Mouse (Mus musculus) gastrocnemius, adult 8-10 months (tissue): Measurements from ENCODE around the gene Pbx3. TPM values are rescaled to one million over a fixed set of nuclear protein-coding genes. Genes with fewer than 3 reads are reported as not detected.

Experiments
- DNase-seq, 2 experiments: peaks; one replicate each; pipeline ENCODE4 v3.0.0; 2022; ENCODE audit warnings: low spot score in 2 of 2
- total RNA-seq, 4 experiments: library from RNA; stranded (reverse); gene quantifications; 2 replicates each; pipeline ENCODE4 v1.2.4; 2022

Gene Pbx3
- total RNA-seq, 4 experiments from 2014 or later = 1.3 to 1.9 (median 1.6) TPM

DNA sequence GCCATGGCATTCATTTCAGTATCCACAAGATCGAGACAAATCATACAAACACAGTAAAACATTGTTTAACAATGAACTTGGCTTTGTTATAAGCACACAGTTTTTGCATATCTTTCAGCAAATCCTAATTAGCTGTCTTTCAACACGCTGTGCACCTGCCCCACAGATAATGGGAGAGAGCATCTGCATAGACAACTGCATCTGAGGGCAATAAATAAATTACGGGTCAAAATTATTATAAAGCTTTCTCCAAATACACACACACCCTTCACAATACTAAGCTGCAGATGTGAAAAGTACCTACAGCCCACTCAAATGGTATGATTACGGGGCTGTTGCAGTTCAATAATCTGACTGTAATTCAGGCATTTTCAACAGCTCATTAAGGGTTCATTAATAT, 145.3 kb downstream of the Pbx3 start:
- DNase-seq = no peak

DNA sequence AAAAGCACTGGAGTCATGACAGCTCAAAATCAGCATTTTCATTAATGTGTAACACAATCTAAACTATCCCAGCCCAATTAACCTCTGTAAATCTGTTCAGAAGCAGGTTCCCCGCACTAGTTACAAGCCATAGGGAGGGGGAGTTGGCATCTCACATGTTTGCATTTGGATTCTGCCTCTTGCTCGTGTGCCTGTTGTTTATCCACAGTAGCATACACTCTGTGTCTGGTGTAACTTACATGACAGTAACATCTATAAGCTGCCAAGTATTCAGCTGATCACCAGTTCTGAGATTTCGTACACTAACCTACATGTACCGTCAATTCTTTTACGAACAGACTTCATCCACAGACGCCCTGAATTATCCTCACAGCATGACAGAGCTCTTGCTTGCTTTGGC, 147.5 kb downstream of the Pbx3 start:
- DNase-seq = no peak

DNA sequence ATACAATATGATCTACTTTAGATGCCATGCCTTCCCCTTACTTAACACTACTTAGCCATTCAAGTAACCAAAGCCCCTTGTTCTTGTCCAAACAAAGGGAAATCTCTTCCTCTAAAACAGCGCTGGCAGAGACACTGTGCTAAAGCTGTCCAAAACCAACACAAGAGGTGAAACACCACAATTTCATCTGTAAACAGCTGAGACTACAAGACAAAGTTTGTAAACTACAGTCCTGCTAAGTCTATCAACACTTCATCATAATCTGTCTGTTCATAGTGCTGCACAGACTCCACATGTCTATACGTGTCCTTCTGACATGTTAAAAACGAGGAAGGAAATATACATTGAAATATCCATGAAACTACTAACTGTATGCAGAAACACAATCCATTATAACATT, 151.5 kb downstream of the Pbx3 start:
- DNase-seq = no peak

DNA sequence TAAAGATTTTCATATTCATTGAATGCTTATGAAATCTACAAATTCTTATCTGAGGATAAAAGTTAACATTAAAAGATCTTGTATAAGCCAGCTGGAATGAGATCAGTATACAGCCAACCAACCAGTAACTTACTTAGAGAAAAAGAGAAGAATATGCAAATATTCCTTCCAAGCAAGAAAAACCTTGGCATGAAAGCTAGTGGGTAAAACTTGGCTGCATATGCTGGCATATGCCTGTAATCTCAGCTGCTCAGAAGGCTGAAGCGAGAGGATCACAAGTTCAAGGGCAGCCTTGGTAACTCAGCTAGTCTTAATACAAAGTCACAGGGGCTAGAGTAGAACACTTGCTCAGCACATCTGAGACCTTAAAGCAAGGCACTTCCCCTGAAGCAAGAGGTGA, 153.8 kb downstream of the Pbx3 start:
- DNase-seq = no peak

DNA sequence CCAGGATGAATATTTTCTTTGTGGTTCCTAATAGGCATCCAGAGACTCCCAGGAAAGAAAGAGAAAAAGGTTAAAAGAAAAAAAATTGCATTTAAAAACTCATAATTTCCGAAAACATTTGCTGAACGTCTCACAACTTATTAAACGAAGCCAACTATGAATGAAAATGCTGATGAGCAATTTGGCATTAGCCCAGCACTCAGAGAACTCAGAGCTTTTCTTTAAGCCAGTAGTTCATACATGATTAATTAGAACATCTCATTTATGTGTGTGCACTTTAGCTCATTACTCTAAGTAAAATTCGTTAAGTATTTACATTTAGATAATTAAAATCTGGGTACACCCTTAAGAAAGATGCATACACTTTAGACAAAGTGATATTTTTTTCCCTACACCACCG, 155.3 kb downstream of the Pbx3 start:
- DNase-seq = no peak

DNA sequence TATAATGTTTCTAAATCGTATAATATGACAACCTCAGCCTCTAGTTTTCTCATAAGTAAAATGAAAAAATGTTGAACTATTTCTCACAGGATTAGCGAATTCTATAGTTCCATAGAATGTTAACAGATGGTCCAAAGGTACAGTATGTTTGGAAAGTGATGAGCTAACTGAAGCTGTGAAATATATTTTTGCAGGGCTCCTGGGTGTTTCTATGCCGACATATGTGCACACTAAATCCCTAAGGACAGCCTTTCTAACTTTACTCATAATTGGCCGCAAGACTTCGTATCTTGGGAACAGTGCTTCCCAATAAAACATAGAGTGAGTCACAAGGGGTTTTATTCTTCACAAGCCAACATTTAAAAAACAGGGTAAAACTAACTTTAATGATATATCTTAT, 157.4 kb downstream of the Pbx3 start:
- no peak for DNase-seq

DNA sequence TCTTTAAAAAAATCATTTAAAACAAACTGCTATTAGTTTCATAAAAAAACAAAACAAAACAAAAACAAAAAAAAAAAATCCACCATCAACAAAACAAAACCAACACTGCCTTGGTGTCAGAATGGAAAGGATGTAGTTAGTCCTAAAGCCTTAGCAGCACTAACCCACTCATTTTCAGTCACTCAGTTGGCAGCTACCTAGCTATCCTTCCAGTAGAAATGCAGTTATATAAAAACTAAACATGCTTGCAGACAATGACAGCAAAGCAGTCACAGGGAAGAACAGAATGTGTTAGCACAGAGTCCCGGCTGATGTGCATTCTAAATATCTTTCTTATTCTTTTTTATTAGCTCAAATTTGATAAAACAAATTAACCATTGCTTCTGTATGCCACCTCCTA, 160.5 kb downstream of the Pbx3 start:
- no peak for DNase-seq

DNA sequence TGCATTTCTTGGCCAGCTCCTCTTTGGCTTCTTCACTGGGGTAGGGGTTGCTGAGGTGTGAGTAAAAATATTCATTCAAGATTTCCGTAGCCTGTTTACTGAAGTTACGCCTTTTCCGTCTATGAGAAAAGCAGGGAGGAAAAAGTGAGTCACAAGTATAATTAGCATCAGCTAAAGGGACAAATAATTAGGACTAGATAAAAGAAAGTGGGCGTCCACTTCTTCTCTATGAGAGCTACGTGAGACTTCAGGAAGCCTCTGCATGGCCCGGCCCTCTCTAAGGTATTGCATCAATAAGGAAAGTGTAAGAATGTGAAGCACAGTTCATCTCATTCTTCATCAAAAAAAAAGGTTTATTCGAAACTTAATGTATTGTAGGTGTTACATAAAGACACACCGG, 168.1 kb downstream of the Pbx3 start:
- DNase-seq = no peak

DNA sequence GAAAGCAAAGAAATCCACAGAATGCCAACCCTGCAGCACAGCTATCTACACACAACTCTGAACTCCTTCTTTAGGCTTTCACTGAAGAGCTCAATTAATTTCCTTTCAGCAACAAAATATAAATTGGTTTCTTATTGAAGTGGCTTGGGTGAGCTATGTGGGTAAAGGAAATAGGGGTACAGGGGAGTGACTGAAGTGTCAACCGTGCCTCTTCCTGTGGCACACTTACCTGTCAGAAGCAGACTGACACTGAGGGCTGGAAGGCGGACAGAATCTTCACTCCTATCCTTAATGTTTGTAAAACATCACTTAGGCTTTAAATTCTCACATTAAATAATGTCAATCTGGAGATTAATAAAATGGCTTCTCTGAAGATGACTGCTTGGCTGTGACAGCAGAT, 168.6 kb downstream of the Pbx3 start:
- DNase-seq = no peak

DNA sequence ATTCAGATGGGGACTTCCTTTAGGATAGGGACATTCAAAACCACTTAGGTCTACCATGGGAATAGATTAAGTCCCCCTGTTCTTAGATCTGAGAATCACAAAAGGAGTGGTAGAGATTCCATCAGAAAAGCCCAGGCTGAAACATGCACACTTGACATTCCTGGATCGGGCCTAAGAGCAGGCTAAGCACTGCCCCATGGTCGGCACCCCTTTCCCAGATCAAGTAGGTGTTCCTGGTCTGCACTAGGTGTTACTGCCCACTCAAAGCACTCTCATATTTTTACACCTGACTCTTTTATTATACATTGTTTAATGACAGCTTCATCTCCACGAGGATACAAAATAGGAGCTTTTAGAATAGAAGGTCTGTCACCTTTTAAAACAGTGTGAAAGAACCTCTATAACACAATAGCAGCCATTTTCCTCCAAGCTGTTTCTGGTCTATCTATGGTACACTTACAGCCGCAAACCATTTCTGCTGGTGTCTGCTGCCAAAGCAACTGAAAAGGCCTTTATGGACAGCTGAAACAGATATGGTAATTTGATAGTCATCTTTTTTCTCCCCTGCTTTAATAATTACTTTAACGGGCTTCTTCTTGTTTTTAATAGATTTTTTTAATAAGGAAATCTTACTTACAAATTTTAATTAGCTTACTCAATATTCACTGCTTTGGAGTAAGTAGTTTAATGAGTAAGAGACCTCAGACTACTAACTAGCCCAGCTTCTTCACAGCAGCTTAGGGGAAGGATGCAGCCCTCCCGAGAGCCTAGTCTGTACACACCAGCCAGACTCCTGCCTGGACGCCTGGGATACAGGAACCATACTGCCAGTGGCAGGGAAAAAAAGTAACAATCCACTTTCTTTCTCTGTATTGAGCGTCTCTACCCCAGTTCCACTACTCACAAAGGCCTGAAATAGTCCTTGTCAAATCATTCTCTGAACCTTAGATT, 178.8 kb downstream of the Pbx3 start:
- DNase-seq = no peak

DNA sequence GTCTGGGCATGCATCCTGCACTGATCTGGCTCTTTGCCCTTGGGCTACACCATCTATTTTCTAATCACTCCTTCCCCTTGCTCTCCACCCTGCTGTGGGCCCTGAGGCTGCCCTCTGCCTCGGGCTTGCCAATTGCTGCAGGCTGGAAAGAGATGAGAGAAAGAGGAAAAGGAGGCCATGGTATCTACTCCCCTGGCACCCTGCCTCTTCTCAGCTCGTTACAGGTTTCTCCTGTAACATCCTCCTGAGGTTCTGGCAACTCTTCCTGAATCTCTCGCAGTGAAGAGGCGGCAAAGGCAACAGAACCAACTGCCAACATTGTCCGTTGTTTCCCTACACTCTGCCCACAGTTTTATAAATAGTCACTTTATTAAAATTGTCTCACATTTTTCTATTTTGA, 179.7 kb downstream of the Pbx3 start:
- DNase-seq = no peak

DNA sequence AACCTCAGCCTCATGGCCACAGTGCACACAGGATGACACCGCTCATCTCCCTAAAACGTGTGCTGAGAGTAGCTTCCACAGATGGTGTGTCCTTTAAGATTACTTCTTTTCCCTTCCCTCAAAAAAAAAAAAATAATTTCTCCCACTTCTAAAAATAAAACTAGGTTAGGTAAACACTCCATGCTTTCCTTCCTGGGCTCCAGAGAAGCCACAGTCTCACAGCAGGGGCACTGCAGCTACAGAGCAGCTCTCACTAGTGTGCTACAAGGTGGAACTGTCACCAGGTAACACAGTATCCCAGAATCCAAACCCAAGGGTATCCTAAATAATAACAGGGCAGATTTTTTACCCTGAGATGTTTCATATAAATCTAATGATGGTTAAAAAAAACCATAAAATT, 185.6 kb downstream of the Pbx3 start:
- DNase-seq = no peak

DNA sequence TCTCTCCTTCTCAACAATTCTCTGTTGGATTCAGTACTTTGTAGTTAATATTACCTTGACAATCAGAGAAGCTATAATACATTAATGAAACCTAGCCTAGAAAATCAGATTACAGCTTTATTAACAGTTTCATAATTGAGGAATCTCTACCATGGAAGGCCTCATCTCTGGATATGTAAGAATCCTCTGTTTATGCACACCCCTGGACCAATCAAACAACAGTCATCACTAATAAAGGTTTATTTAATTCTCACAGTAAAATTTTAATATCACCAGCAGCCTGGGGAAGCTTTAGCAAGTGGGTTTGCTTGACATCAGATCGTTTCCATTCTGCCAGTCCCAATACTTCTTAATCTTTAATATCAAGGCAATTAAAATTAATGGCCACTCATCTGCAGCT, 191.3 kb downstream of the Pbx3 start:
- no peak for DNase-seq

DNA sequence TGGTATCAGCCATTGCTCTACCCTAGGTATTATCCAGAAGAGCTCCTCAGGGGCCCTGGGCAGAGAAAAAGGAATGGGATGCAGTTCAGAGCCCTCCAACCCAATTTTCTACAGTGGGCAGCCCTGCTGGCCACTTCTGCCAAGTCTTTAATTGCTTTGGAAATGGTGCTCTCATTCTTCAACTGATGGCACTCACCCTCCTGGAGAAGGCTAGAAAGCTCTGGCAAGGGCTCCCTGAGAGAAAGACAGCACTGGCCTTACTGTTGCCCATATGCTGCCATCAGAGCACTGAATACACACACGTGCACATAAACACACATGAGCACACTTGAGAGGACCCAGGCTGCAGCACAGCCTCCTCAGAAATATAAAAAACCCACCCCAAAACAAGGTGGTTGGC, 193.6 kb downstream of the Pbx3 start:
- no peak for DNase-seq

DNA sequence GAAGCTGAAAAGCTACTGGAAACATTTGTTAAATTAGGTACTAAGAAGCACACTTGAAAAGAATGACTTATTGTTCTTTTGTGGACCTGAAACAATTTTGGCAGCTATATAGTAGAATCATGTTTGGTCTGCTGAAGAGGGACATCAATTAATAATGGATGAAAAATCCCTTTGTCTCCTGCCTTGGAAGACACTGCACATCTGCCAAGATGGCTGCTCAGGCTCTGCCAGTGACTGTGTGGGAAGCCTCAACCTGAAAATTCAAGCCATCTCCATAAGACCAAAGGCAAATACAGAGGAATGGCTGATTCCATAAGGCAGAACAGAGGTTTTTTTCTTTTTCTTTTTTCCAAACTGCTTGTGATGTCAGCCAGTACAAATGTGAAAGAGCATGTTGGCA, 194.3 kb downstream of the Pbx3 start:
- no peak for DNase-seq

DNA sequence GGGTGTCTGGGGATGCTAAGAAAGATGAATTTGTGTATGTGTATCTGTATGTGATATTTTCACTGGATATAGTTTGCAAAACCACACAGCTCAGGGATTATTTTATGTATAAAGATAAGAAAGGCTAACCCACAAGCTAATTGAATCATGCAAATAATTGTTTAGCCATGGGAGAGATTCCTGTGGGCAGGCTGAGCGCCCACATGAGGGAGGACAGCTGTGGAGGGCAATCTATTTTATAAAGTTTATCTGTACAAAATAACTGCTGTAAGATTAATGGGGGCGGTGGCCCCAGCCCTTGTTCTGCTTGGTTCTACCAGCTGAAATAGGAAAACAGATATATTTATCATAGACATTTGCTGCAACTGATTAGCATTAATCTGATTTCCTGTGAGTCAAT, 202.5 kb downstream of the Pbx3 start:
- no peak for DNase-seq

DNA sequence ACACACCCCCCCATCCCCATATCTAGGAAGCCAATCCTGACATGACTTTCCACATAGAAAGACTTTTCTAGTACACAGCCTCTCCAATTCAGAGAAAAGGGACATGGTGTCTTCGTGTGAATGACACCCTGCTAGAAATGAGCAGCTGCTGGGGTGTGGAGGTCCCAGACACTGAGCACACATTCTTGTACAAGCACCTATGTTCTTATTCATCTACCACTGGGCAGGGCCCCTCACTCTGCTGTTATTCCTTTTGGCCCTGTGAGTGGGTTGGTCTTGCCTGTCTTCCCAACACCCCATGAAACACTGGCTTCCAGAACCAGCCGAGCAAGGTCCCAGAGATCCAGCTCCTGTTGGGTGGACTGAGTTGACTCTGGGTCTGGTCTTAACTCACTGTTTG, 203.3 kb downstream of the Pbx3 start:
- no peak for DNase-seq

DNA sequence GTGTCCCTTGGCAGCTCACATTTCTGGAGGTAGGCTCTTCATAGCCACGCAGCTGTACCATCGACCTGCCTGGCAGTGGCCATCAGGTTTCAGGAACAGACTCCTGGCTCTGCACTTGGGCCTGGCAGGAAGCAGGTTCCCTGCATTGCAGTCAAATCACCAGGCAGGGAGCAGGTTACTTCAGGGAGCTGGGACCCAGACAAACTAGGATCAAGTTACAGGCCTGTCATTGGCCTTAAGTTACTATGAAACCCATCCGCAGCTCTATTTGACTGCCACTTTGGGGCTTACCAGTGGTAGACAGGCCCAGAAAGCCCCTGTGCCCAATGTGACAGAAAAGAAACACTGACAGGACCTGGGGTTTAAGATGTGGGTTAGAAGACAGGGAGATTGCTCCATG, 204.8 kb downstream of the Pbx3 start:
- DNase-seq = no peak

DNA sequence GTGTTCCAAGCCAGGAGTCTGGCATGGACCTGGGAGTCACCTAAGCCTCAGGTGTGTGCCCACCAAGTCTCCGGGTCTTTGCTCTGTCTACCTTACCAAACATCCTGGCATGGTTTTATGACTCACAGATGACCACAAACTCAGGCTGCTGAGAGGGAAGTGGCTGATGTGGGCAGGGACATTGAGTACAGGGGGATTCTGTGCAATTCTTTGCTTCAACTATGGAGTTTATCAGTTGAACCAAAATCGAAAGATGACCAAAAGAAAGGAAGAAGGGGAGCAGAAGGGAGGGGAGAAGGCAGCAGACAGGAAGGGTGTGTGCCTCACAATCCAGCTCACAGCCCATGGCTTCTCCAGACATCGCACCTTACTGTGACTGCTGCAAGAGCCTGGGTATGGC, 210.5 kb downstream of the Pbx3 start:
- DNase-seq = no peak

DNA sequence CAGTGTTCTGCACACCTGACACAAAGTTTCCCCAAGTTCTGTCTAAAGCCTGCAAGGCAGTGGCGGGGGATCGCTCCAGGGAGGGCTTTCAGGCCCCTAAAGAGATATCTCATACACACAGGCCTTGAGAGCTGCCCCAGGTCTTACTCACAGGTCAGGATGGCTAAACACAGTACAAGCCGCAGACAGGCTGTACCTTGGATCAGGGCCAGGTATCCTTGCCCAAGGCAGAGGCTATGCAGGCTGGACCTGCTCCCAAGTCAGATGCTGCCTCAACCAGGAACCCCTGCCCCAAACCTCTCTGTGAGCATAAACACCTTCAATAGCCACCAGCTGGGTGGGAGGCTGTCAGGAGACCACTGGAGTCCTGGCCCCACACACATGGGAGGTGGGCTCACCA, 215.2 kb downstream of the Pbx3 start:
- no peak for DNase-seq

DNA sequence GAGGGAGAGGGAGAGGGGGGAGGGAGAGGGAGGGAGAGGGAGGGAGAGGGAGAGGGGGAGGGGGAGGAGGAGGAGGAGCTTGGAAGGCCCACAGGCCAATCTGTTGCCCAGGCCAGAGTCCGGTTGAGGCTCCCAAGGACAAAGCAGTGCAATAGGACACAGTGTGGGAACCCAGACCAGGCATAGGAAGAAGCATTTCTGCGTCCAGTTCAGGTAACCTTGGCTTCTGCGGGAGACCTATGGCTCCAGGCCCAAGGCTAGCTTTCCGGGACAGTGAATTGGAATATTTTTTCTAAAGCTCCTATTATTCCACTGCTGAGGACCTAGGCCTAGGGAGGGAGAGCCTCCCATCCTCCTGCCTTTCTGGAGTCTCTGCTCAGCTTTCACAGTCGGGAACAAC, 218.1 kb downstream of the Pbx3 start:
- no peak for DNase-seq

DNA sequence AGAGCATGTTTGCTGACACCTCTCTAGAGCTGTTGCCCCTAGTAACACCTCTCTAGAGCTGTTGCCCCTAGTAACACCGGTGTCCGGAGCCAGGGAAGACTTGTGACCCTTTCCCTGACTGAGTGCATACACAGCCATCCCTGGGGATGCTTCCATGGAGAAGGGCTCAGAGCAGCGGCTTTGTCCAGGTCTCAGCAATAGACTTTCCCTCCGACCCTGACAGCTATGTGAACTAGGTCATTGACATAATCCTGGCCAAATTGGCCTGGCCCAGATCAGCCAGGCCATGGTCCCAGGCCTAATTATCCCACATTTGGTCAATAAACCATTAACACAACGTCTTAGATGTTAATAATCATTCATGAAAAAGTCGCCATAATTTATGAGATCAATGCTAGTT, 219.6 kb downstream of the Pbx3 start:
- no peak for DNase-seq

DNA sequence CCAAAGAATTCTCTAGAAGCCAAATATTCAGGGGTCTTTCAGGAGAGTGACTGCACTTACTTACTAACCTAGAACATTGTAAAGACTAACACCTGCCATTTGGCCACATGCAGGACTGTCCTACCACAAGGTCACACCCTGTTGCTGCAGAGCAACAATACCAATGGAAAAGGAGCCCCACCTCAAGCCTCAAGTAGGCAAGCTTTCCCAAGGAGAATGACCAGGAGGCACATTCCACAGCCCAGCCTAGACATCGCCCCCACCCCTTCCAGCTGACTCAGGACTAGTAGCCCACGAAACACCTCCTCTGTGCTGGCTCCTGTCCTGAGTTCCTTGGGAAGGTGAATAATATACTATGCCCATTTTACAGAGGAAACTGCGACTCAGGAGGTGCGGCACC, 222.4 kb downstream of the Pbx3 start:
- DNase-seq = no peak

DNA sequence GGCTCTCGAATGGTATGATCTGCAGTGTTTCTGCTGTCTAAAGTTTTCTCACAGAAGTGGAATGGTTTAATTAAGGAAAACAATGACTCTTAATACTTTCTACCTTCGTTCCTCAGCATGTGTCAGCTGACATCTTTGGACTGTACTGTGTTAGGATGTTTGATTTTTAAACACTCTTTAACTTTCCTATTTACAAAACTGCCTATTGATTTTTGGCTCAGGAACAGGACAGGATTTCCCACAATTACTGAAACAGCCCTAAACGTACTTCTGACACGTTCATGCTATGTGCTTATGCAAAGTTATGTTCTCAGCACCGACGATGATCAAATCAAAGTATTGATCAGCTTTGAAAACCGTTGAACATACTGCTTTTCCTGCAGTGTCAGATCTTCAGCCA, 224.7 kb downstream of the Pbx3 start:
- DNase-seq = no peak
